Mouse (Mus musculus) brown adipose tissue, adult 24 weeks (tissue): ENCODE results near the gene Gjb4. TPM values are rescaled to one million over a fixed set of nuclear protein-coding genes. Genes with fewer than 3 reads are reported as not detected.

ENCODE experiments used
- H3K27ac ChIP-seq: fragments of 200-500 bp; replicated peaks from 2 replicates; pipeline ENCODE4 v1.5.1; 2012; ENCODE audit warnings: low read depth, mild to moderate bottlenecking, low read length
- H3K4me1 ChIP-seq: fragments of 200-500 bp; 2 replicates; pipeline ENCODE4 v1.6.1; 2012; ENCODE audit warnings: low read length, mixed read lengths; ENCODE audit not compliant: control insufficient read depth, insufficient read depth, insufficient read length
- H3K4me3 ChIP-seq: fragments of 200-500 bp; 2 replicates; pipeline ENCODE4 v1.5.1; 2012; ENCODE audit warnings: low read depth, mild to moderate bottlenecking, low read length, moderate library complexity; ENCODE audit not compliant: insufficient read depth
- polyA plus RNA-seq: library from polyadenylated mRNA; stranded (reverse); fragments of >200 nt; gene quantifications from 2 replicates; pipeline ENCODE4 v1.2.4, GENCODE M21; 2012; ENCODE audit not compliant: missing spikeins, insufficient read depth, insufficient read length

The Gjb4 gene
- polyA plus RNA-seq, 1 experiment, result not detected

DNA sequence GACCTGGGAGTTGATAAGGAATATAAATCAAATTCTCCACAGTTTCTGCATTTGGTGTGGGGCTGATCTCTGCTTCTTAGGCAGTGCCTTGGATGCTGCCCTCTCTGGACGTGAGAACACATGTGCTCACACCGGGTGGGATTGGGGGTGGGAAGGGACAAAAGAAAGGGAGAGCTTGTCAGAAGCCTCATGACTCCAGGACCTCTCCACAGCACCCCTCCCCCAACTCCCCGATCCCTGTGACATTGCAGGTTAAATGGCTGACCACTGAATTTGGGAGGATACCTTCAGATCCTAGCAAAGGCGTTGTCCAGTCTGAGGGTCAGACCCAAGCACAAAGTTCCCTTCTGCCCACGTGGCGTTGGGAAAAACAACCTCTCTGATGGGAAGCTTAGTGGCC is 10.6 kb upstream of the Gjb4 start:
- Histone ChIP-seq H3K4me1 (no peaks in the 10 kb centered on the region), H3K4me3 (no peak overlapping the region), H3K27ac (no peak overlapping the region)

DNA sequence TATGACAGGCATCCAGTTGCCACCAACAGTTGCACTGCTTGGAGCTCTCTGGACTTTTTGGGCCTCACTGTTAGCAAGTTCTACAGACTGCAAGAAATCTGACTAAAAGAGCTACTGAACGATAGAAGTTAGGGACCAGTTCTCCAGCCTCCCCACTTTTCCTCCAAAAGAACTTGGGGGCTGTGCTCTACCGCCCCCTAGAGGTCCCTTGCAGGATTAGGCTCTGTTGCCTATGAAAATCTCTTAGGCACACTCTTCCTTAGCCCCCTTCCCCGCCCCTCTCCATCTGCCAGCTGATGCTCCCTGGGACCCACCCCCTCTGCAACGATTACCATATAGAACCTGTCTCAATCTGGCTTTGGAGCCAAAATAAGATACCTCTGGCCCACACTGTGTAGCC is 9.4 kb upstream of the Gjb4 start:
- Histone ChIP-seq H3K4me1 (no peaks in the 10 kb centered on the region), H3K27ac (no peak overlapping the region)

DNA sequence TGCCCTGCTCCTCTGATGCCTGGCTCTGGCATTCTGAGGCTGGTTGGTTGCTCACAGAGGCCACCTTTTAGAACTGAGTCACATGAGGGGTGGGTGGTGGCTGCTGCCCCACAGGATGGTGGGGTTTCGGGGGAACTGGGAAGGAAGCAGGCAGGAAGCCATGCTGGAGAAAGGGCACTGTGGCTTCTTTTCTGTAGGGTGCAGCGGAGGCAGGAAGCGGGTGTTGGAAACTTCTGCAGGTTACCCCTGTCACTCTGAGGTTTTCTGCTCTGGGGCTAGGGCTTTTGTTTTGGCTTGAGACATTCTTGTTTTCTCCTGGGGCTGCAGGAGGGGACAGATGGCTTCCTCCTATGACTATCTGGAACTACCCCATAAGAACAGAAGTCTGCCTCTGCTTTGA is 8.6 kb upstream of the Gjb4 start:
- H3K27ac ChIP-seq, result no peak overlapping the region
- no peak overlapping the region for H3K4me3 ChIP-seq
- no peaks in the 10 kb centered on the region for H3K4me1 ChIP-seq

More for the DNA sequence above, 9.4 kb upstream of the Gjb4 start:
- H3K4me3 ChIP-seq, result no peak overlapping the region

DNA sequence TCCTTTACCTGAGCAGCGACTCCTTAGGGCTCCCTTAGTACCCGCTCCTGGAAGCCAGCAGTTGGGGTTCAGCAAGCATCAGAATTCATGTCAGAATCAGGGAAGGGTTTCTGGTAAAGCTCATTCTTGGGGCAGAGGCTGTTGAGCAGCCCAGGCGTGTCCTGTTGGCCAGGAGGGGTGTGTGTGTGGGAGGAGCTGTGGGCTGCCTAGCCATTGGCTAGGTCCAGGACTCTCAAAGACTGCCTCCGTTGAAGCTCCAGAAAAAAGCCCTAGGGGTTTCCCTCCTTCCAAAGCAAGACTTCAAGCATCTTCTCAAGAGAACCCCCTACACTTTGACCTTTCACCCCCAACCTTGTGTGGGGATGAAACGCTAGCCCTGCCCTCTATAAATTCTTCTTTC is 4.1 kb upstream of the Gjb4 start, which contains the start of gene Gjb5:
Gene Gjb5 (minus strand): TSS at position 164 of the 400 bp plus-strand sequence.
- Histone ChIP-seq H3K4me3 (no peak within 1 kb of the TSS), H3K4me1 (no peaks in the 10 kb centered on the region), H3K27ac (no peak within 1 kb of the TSS)

DNA sequence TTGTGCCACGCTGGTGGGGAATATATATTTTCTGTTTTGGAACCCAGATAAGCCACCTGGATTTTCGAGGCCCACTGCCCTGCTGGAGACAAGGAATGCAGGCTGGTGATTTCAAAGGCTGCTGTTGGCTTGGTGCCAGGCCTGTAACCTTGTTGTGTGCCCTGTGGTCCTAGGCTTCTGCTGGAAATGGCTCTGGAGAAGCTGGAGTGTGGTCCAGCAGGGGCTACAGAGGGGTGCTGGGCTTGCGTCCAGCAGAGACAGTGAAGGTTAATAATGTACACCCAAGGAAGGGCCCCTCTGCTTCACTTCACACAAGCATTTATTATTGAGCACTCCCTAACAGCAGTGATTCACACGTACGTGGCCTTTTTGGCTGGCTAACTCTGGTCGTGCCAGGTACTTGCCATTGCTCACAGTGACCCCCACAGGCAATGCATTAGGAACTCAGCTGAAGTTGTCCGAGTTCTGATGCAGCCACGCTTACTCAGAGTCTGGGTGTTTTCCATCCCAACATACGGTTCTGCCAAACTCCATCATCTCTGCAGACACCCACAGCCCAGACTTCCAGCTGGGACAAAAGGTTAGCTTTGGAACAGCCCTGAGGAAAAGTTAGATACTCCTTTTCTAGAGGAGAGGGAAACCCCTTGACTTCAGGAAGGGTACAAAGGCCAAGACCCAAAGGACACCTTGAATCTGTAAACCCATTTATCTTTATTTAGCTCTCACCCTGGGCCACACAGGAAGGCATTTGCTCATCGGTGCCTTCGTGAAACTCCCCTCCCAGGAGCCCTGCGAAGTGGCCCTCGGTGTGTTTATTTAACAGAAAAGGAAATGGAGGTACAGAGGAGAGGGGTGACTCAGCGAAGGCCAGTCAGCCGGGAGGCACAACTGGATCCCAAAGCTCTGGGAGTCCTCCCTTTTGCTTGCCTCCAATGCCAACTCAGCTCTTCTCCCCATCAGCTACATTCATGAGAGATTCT is 915 bp upstream of the Gjb4 start:
- Histone ChIP-seq H3K27ac (no peak overlapping the region), H3K4me1 (no peaks in the 10 kb centered on the region), H3K4me3 (no peak overlapping the region)

DNA sequence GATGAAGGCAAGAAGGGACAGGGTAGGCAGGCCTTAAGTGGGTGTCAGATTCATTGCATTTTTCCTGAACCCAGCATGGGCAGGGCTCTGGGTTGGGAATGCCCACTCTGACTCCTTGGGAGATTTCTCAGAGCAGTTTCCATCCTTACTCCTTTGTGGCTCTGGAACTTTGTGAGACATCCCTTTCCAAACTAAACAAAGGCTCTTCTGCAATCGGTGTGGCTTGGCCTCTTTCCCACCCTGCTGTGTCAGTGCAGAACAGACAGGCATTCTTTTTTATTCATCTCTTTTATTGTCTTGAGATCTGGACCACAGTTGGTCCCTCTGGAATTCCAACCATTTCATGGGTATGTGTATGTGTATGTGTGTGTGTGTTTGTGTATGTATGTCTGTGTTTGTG is 1.3 kb downstream of the Gjb4 start:
- H3K27ac ChIP-seq, result no peak overlapping the region
- no peaks in the 10 kb centered on the region for H3K4me1 ChIP-seq
- H3K4me3 ChIP-seq, result no peak overlapping the region

DNA sequence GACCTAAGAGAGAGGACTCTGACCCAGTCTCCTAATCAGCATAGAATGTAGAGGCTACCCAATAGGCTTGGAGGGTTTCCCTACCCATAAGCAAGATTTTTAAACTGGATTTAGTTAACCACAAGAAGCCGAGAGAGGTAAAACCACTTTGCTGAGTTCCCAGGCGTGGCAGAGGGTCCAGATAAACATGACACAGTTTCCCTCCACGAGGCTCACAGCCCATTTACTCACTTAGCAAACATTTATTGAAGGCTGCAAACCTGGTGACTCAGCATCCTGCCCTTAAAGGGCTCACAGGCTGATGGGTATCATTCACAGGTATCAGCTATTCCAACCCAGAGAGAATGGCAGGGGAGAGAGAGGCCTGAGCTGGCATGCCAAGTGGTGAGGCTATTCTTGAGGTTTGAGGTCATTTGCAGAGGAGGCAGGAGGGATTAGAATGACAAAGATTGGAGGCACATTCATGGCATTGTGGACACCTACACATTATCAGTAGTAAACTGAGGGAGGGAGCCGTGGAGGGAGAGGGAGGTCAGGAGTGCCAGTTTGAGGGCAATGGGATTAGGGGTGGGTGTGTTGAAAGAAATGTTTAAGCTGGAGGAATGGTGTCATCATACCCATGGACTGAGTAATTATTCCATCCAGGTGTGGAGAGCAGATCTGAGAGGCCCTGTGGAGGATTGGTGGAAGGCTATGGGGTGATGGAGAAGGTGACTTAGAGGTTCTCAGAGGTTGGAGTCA is 4.2 kb downstream of the Gjb4 start:
- H3K4me3 ChIP-seq, result no peak overlapping the region
- H3K27ac ChIP-seq, result no peak overlapping the region
- H3K4me1 ChIP-seq, result no peaks in the 10 kb centered on the region

DNA sequence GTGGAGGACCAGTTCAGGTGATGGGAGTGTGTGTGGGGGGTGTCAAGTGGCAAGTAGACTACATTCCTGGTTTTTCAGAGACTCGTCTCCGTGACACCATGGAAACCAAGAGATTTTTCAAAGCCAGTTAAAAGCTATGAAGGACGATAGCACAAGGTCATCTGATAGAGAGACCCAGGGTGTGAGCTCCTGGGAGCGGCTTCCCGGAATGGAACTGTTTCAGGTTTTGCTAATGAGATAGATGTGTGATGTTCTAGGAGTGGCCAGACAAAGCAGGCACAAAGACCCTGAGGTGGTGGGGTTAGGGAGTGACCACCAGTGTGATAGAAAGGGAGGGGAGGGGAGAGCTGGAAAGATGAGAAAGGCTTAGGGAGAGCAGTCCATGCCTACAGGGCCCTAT is 8.9 kb downstream of the Gjb4 start:
- Histone ChIP-seq H3K4me1 (no peaks in the 10 kb centered on the region), H3K27ac (no peak overlapping the region), H3K4me3 (no peak overlapping the region)

DNA sequence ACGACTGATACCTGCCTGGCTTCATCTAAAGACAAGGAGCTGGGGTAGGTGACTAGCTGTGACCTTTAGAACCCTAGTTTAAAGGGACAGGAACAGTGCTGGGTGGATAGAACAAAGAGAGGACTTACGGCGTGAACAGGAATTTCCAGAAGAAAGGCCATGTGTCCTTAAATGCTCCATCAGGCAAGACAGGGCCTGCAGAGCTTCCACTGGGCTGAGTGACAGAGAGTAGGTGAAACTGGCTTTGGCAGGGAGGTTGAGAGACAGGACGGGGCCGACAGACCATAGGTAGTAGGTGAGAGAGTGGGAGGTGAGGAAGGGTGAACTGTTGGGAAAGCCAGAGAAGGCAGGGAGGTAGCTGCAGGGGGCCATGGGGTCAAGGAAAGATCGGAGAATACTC is 12.5 kb downstream of the Gjb4 start:
- Histone ChIP-seq H3K4me3 (no peak overlapping the region), H3K4me1 (no peaks in the 10 kb centered on the region), H3K27ac (no peak overlapping the region)

DNA sequence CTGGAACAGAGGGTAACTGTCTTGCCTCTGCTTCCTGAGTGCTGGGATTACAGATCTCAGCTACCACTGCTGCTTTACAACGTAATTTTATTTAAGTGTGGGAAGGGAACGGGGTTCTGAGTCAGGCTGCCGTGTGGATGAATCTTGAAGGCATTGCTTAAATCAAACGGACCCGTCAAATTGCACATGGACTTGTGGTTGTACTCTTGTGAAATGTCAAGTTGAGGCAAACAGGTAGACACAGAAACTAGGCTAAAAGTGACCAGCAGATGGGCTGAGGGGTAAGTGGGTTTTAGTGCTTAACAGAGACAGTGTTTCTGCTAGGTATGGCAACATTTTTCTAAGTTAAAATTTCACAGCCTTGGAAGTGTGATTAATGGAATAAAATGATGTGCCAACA is 16.2 kb downstream of the Gjb4 start:
- Histone ChIP-seq H3K27ac (no peak overlapping the region), H3K4me1 (no peaks in the 10 kb centered on the region), H3K4me3 (no peak overlapping the region)

DNA sequence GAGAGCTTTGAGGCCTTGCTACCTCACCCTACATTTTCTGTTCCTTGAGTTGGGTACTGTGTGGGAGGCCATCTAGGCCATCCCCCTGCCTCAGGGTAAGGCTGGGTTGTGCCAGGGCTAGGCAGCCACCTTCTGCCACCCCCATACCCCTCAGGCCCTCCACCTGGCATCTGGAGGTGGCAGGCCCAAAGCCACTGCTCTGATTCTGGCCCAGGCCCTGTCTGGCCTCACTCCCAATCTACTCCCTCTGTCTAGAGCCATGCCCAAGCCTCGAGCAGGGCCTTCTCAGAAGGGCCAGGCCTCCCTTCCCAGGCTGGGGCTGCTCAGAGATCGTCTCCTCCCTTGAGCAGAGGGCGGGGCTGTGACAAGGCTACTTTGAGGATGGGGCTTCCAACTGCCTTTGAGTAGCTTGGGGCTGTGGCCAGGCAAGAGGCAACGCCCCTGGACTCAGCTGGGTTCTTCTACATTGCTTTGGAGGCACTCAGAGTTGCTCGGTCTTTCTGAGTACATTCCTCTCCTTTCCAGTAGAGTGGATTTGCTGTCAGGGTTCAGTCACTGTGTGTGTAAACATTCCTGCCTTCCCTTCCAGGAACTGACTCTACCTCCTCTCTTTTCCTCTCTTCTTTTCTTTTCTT is 18.9 kb downstream of the Gjb4 start:
- H3K27ac ChIP-seq, result no peak overlapping the region
- H3K4me3 ChIP-seq, result no peak overlapping the region
- H3K4me1 ChIP-seq, result no peaks in the 10 kb centered on the region

DNA sequence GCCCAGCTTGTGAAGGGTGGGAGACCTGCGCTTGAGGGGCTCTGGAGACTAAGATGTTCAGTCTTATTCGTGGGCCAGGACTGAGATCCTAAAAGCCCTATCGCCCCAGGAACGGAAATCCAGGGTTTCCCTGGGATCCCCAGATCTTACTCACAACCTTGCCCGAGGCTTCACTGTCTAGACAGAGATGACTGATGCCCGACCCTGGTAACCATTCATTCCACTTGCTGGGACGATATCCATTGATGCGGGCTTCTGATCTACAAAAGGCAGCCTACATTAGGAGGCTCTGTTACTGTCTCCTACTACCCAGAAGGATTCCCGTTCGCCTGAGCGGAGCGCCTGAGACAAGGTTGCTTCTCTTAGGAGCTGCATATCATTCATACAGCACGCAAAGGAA is 22.7 kb downstream of the Gjb4 start:
- H3K27ac ChIP-seq, result no peak overlapping the region
- no peaks in the 10 kb centered on the region for H3K4me1 ChIP-seq
- H3K4me3 ChIP-seq, result no peak overlapping the region

DNA sequence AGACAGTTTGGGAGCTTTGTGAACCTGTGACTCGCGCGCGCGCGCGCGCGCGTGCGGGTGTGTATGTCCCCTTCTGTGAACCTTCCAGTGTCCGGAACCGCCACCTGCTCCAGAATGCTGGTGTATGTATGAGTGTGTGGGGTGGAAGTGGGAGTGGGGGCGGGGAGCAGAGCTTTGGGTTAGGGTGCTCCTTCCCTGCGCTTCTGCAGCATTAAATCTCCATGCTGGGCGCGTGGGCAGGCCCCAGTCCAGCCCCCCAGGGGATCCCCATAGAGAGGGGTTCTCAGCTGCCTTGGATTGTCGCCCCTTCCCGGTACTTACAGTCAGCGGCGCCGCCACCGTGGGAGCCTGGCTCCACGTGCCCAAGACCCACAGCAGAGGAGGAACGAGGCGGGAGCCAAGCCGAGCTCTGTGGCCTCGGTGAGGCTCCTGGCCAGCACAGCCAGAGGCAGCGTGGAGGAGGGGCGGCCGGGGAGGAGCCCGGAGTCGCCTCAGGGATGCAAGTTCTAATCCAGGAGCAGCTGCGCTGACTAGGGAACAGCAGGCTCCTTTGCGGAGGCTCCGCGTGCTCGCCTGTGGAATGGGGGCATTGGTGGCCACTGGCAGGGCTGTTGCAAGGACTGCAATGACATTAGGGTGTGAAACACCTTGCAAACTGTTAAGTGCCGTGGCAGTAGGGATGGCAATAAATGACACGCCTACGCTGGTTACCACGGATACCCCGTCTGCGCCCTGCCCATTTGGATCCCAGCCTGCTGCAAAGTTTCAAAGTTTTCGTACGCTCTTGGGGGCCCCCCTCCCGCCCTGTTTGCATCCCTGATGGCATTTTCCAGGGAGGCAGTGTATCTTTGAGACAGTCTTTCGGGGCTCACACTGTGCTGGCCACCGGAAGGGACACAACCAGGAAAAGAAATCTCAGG is 23.4 kb downstream of the Gjb4 start, which contains the start of gene Gjb3:
Gene Gjb3 (minus strand): TSS at position 664 of the 920 bp plus-strand sequence.
- H3K27ac ChIP-seq, result no peak within 1 kb of the TSS
- no peaks in the 10 kb centered on the region for H3K4me1 ChIP-seq
- no peak within 1 kb of the TSS for H3K4me3 ChIP-seq

DNA sequence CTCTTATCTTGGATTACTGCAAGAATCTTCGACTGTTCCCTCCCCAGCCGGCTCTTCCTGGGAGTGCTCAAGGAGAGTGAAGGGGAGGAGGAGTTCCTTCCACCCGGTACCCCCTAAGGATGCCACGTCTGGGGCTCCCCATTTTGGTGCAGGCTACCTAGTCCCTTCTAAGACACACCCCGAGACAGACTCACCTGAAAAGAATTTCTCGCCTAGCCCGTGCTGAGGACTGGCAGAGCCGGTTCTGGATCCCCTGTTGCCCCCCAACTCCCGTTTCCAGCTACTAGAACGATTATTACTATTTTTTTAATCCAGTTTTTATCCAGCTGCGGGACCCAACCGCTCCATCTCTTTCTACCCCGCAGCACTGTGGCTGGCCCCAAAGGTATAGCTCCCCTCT is 24.1 kb downstream of the Gjb4 start:
- Histone ChIP-seq H3K27ac (no peak overlapping the region), H3K4me3 (no peak overlapping the region), H3K4me1 (no peaks in the 10 kb centered on the region)
